Mouse (Mus musculus) testis, adult 10 weeks (tissue): Measurements from ENCODE around the gene 4921504E06Rik. TPM values are rescaled to one million over a fixed set of nuclear protein-coding genes. Genes with fewer than 3 reads are reported as not detected.

ENCODE experiments used
- polyA plus RNA-seq: library from polyadenylated mRNA; stranded (reverse); fragments of 350-450 nt; fragmentation: Illumina TruSeq; extraction: RNeasy Lipid Tissue Mini Kit (QIAGEN cat#74804); gene quantifications from one replicate; pipeline ENCODE4 v1.2.3, GENCODE M21; 2014; ENCODE audit warnings: low read depth, low replicate concordance

4921504E06Rik gene
- 127 TPM for polyA plus RNA-seq

DNA sequence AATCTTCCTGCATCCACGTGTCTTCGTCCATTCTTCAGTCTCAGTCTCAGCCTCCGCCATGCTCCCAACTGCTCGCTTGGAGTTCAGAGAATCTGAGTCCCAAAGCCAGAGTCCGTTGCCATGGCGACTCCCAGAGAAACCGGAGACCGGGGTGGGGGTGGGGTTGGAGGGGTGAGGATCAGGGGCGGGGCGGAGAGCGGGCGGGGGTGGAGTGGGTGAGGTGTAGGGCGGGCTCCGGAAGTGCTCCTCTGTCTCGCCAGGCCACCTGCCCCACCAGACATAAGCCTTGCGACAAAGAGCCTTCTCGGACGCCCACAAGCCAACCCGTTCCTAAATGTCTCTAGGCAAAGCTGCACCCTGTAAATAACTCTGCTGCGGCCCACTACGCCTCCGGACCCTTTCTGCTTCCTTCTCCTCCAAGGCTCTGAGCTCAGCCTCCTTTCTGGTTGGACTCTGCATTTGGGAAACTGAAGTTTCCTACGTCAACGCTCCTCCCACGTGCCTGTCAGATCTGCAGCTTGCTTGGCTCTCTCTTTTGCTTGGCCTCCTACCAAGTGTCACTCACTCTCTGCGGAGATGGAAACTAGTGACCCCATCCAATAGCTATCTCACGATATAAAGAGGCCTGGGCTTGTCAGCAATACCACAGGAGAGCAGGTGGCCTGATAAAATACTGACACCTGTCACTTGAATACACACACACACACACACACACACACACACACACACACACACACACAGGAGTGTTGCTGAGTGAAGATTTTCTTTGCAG lies at the start of gene 4921504E06Rik:
4921504E06Rik (minus strand) TSS at position 94 of the 772 bp plus-strand sequence.

DNA sequence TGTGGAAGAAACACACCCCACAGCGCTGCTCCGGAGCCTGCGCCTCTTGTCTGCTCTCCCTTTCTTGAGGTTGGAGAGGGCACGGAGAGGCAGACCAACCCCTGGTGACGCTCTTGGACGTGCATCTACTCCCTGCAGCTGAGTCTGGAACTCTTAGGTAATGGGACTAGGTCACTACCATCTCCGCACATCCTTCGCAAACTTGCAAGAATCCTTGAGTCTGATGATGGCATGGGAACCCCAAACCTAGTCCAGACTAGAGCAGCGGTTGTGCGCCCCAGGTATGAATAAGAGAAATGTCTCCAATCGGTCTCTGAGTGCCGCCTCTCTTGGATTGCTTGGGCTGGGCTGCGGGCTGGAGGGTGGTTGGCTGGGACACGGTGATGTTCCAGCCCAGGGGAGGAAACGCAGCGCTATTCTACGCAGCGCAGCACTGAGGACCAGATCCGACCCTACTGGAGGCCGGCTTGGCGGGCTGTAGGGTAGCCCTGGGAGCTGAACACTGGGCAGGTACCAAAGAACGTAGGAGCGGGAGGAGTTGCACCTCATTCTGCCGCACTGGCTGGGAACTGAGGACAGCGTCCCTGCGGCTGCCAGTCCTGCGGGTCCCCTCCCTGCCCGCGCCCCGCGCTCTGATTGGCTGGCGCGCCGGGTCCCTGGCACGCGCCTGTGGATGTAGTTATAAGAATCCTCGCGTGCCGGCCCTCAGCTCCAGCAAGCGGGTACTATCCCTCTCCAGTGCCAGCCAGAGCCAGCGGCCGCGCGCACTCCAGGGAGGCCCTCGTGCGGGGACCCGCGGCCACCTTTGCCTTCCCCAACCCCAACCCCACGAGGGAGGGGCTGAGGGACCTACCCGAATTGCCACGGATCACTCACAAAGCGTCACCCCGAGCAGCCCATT lies 108.5 kb downstream of the 4921504E06Rik start, which contains the start of gene Ptf1a:
Ptf1a (plus strand) TSS at position 733 of the 901 bp plus-strand sequence.

Other genes with a start within 250 kb of the 4921504E06Rik start
- 4.1 TPM for gene Msrb2, start 182.5 kb downstream of the 4921504E06Rik start, polyA plus RNA-seq
- not detected for gene Ptf1a, start 108.3 kb downstream of the 4921504E06Rik start, polyA plus RNA-seq
- gene Otud1, start 103.8 kb upstream of the 4921504E06Rik start, polyA plus RNA-seq = 13.4 TPM